Mouse (Mus musculus): ENCODE measurements around the gene Sesn1.
"Not testable (repeated sequence)": the region's sequence is repeated elsewhere in the genome, so short reads cannot be mapped to it uniquely, and the experiment has no call there.

The Sesn1 gene

DNA sequence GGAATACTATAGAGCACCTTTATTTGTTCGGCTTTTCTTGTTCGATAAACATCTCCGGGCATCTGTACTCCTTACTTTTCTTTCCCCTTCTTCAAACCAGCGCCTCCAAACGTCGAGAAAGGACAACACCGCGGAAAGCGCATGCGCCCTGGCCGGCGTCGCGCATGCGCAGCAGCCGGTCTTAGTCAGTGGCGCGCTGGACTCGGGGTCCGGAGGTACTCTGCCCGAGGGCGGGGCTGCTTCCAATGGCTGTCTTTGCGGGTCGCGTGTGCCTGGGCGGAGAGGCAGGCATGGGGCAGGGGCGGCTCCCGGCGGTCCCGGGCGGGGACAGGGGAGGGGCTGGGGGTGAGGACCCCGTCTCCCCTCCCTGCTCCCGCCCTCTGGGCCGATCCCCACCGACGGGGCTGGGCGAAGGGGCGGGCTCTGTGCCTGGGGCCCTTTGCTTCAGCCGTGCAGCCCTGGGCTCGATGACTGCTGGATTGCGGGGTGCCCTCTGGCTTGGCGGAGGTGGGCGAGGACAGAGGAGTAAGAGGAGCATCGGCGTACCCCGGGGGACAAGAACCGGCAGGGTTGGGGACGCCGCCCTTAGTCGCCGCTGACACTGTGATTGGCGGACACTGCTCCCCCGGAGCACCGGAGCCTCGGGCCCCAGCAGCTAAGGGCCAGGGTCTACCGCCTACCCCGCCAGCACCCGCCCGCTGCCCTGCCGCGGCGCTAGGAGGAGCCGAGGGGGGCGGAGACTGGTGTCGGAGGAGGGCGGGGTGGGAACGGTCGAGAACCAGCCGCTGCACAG, at the start of gene Sesn1, which contains the start of gene Cep57l1:
TSS of gene Sesn1 (plus strand) at position 165 of the 793 bp plus-strand sequence.
TSS of gene Cep57l1 (minus strand) at position 101 of the 793 bp plus-strand sequence.
- peak; percentile 94 for DNase-seq (ENCODE audit: low read depth, low spot score)

DNA sequence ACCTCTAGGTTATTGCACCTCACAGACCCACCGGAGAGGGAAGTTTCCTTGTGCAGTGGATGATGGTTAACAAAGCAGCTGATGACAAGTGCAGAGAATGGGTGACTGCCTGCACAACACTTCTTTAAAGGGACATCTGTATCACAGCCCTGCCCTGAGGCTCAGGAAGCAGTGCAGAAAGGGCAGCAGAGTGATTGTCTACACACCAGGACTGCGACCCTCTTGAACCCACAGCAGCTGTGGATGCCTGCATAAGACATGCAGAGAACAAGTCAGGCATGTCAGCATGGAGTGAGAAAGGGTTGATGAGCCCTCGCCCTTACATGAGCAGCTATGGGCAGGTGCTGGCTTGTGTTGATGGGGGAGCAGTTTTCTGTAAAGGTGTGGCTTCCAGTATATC, 48.9 kb upstream of the Sesn1 start:
- DNase-seq (ENCODE audit: low read depth, low spot score), result no peak

DNA sequence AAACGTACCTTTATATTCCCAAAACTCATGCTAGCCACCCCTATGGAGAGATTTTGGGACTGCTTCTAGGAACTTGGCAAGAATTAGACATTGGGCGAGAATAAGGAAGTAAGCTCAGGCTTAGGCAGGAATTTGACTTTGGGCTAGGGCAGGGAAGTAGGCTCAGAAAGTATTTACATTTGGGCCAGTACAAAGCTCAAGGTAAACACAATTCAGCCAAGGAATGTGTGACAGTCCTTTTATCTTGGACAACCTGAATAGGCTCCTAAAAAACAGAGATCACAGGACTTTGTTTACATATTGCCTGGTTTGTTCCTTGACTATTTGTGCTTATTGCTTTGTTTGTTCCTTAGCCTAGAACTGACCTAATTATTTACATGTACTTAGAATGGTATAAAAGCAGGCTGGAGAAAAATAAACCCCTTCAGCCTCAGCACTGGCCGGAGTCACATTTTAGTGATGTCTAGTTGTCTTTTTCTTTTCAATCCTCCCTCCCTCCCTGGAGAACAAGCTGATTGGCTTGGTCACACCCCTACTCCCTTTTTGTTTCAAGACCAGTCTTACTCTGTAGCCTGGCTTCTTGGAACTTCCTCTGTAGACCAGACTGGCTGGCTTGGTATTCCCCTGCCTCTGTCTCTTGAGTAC, 45.9 kb upstream of the Sesn1 start:
- no peak for DNase-seq (ENCODE audit: low read depth, low spot score)

DNA sequence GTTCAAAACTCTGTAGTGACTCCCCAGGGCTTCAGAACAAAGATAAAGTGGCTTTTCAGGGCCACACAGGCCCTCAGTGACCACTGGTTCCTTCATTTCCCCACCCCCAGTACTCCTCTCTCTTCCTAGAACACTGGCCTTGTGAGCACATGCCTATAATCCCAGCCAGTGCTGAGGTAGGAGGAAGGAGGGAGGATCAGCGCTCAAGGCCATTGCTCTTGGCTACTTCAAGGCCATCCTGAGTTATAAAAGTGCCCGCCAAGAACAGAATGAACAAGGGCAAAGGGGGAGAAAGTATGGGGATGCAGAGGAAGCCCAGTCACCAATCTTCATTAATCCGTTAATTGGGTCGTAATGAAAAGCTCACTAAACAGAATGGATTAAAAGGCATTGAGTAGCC, 44.1 kb upstream of the Sesn1 start:
- DNase-seq (ENCODE audit: low read depth, low spot score), result no peak

DNA sequence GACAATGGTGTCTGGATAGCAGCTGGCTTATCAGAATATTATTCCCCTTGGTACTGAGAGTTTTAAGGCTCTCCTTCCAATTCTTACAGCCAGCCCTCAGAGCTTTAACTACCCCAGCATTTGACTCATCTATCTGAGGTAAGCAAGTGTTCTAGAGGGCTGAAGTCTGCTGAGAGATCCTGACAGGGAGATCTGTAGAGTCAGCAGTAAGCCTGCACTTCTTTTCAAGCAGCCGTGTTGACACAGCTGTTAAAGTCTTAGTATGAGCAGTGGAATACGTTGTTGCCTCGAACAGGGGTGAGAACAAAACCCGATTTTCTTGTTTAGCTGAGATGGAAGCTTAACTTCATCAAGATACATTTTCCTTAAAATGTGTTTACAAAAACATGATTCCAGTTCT, 43.5 kb upstream of the Sesn1 start:
- no peak for DNase-seq (ENCODE audit: low read depth, low spot score)

DNA sequence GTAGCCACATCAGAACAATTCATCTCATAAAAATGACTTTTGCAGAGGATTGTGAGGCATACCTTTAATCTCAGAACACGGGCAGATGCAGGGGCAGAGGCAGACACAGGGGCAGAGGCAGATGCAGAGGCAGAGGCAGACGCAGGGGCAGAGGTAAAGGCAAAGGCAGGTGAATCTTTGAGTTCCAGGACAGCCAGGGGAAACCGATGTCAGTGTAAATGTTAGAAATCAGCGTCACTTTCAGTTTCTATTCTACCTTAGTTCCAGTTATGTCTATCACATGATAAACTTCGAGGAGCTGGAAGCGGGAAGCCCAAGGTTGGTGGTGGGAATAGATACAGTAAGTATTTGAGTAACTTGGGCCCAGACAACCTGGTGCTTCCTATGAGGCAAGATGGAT, 42.5 kb upstream of the Sesn1 start:
- DNase-seq (ENCODE audit: low read depth, low spot score), result no peak

DNA sequence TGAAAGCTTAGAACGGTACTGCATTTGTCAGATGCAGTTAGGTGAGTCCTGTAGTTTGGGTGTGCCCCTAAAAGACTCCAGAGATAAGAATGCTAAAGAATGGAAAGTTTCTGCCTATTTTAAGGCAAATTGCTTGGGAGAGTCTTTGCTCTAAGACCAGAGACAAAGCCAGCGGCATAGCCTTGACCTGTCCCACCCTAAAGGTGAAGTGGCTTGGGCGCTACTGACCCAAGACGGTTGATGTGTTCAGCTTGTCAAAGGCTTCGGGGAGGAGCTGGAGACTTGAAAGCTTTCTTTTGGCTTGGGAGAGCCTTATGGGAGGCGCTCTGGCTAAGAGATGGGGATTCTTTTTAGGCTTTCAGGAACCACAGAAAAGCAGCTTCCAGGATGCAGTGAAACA, 17.4 kb upstream of the Sesn1 start:
- DNase-seq (ENCODE audit: low read depth, low spot score), result no peak

- DNase-seq (ENCODE audit: low read depth, low spot score), result no peak
These were observed 12.5 kb upstream of the Sesn1 start for GRCm38 (mm10) chr10:41797253-41797652.

- no peak for DNase-seq (ENCODE audit: low read depth, low spot score)
These were observed 6.3 kb upstream of the Sesn1 start for GRCm38 (mm10) chr10:41803467-41803866.

GRCm38 (mm10) chr10:41804711-41805110, 5.0 kb upstream of the Sesn1 start:
- DNase-seq (ENCODE audit: low read depth, low spot score), result no peak

DNA sequence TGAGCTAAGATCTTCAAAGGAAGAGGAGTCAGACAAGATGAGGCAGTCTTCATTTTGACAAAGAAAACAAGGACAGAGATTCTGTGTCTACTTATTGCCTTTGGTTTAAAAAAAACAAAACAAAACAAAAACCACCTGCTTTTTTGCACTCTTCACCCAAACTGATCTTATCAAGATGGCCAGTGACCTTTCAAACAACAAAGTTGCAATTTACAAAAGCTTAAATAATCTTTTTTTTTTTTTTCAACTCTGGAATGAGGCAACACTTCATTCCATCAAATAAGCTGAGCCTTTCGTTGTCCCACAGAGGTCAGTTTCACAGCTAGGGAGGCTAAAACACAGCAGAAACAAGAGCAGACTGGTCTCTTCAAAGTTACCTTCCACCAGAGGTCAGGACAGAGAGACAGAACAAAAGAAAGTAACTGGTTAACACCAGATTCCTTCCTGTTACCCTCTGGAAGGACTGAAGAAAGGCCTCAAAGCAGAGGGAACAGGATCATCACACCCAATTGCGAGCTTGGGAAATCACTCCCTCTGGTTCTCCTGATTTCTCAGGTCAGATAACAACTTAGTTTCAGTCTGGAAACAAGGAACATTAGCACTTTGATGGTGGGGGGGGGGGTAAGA, 3.9 kb upstream of the Sesn1 start:
- DNase-seq (ENCODE audit: low read depth, low spot score), result no peak

- peak; percentile 93 for DNase-seq (ENCODE audit: low read depth, low spot score)
These were observed 510 bp upstream of the Sesn1 start for GRCm38 (mm10) chr10:41809080-41809770.

DNA sequence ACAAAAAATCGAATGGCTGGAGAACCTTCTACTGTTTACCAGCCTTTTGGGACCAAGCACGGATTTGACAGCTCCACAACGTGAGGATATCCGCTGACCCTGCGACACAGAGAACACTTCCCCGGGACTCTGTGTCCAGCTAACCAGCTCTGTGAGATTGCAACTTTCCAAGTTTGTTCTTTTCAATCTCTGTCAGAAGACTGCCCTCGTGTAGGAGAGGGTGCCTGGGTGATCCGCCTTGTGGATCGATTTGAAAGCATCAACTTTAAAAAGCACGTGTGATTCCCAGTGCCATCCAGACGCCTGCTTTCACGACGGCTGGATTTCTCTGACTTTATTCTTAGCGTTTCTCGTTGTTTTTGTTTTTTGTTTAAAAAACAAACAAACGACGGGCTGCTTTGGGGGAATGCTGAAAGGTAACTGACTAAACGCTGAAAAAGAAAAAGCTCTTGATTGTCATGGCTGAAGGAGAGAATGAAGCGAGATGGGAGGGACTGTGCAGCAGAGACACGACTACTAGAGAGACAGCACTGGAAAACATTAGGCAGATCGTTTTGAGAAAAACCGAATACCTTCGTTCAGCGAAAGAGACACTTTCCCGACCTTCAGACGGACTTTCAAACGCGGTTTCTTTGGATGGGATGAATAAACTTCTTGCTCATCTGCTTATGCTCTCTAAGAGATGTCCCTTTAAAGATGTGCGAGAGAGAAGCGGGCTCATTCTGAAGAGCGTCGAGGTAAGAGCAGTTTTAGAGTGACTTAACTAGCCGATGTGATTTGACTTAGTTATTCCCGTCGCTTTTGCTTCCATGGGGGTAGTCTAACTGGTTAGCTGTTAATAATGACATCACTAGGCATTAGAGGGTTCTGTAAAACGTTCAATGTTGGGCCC, 1.1 kb downstream of the Sesn1 start:
- no peak for DNase-seq (ENCODE audit: low read depth, low spot score)

- DNase-seq (ENCODE audit: low read depth, low spot score), result no peak
These were observed 2.8 kb downstream of the Sesn1 start for GRCm38 (mm10) chr10:41812566-41812965.

DNA sequence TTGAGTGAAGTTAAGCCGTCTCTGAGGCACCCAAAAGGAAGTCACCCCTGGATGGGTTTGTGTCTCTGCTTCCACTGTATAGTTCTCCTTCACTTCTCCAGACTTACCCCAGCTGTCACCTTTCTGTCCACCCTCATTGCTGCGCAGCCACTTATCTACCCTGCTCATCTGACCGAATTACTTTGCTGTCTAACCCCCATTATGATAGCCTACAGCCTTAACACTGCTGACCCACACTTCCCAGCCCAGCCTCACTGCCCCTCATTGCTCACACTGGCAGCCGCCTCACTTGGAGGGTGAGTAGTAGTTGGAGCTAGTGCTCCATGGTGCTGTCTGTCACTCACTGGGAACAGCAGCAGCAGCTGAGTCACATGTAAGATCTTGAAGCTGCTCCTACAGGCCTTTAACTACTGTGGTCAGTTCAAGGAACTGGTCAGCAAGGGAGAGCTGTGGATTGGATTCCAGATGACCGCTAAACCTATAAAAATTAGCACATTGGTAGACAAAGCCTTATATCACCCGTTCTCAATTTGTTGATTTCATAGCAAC, 4.6 kb downstream of the Sesn1 start:
- DNase-seq (ENCODE audit: low read depth, low spot score), result no peak

GRCm38 (mm10) chr10:41816516-41816915, 6.8 kb downstream of the Sesn1 start:
- no peak for DNase-seq (ENCODE audit: low read depth, low spot score)

GRCm38 (mm10) chr10:41818036-41818732, 8.4 kb downstream of the Sesn1 start:
- DNase-seq (ENCODE audit: low read depth, low spot score), result no peak

DNA sequence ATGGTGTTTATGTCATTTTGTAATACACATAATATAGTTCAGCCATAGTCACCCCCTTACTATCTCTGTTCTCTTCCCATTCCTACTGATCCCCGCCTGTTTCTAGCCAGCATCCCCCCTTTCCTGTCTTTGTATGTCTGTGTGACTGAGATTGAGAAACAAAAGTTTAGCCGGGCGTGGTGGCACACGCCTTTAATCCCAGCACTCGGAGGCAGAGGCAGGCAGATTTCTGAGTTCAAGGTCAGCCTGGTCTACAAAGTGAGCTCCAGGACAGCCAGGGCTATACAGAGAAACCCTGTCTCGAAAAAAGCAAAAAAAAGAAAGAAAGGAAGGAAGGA, 9.0 kb downstream of the Sesn1 start:
- DNase-seq (ENCODE audit: low read depth, low spot score), result not testable (repeated sequence)

GRCm38 (mm10) chr10:41819307-41819706, 9.6 kb downstream of the Sesn1 start:
- no peak for DNase-seq (ENCODE audit: low read depth, low spot score)

DNA sequence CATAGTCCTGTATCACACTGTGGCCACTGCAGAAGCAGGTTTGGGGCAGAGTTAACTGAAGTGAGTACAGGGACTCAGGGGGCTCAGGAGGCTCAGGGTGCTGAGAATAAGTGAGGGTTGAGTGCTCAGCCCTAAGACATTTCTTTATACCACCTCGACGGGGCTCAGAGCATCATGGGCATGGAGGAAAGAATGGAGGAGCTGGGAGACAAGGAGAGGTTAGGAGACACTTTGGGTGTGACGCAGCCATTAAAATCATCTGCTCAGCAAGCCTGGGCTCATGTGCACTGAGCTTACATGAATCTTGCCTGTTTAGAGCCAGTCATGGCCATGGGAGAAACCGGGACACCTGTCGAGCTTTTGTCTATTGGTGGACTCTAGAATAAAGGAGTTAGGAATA, 10.7 kb downstream of the Sesn1 start:
- no peak for DNase-seq (ENCODE audit: low read depth, low spot score)

Data from forelimb bud, embryonic 11.5 days (tissue).